Mouse (Mus musculus): Measurements from ENCODE around the gene Dhrs2. TPM values are rescaled to one million over a fixed set of nuclear protein-coding genes. Genes with fewer than 3 reads are reported as not detected.

The Dhrs2 gene
- not detected for polyA plus RNA-seq (2017; shearing (Covaris generic))

GRCm38 (mm10) chr14:55221707-55222106 is at the start of gene Dhrs2:
Gene Dhrs2, plus strand, starts transcription at chr14:55222007.

Other genes starting within 250 kb of the Dhrs2 start
- not detected for gene Gm17428, start 245.1 kb upstream of the Dhrs2 start, polyA plus RNA-seq (2017; shearing (Covaris generic))
- not detected for gene Myh7, start 227.4 kb upstream of the Dhrs2 start, polyA plus RNA-seq (2017; shearing (Covaris generic))
- 130 TPM for gene Ngdn, start 206.6 kb upstream of the Dhrs2 start, polyA plus RNA-seq (2017; shearing (Covaris generic))
- 7.6 TPM for gene Zfhx2, start 129.7 kb upstream of the Dhrs2 start, polyA plus RNA-seq (2017; shearing (Covaris generic))
- gene Thtpa, start 127.2 kb upstream of the Dhrs2 start, polyA plus RNA-seq (2017; shearing (Covaris generic)) = 13.9 TPM
- 161 TPM for gene Ap1g2, start 115.4 kb upstream of the Dhrs2 start, polyA plus RNA-seq (2017; shearing (Covaris generic))
- 0.06 TPM for gene Jph4, start 105.1 kb upstream of the Dhrs2 start, polyA plus RNA-seq (2017; shearing (Covaris generic))